Mouse (Mus musculus) heart, postnatal 0 days (tissue): ENCODE results near the gene Map1a.

ENCODE experiments used
- CTCF ChIP-seq: IDR thresholded peaks from 2 replicates; pipeline ENCODE4 v1.5.1; 2016; ENCODE audit warnings: antibody characterized with exemption, control low read depth, low read depth
- EP300 ChIP-seq: IDR thresholded peaks from 2 replicates; pipeline ENCODE4 v1.6.1; 2016; ENCODE audit warnings: antibody characterized with exemption, low read depth

GRCm38 (mm10) chr2:121287850-121288249 lies 1.6 kb upstream of the Map1a start:
- TF ChIP-seq CTCF (no peak), EP300 (no peak)
